Mouse (Mus musculus): ENCODE data around the gene Tns1. TPM values are rescaled to one million over a fixed set of nuclear protein-coding genes. Genes with fewer than 3 reads are reported as not detected.

The Tns1 gene
- polyA plus RNA-seq, 1 experiment from 2014 or later: 120 TPM

DNA sequence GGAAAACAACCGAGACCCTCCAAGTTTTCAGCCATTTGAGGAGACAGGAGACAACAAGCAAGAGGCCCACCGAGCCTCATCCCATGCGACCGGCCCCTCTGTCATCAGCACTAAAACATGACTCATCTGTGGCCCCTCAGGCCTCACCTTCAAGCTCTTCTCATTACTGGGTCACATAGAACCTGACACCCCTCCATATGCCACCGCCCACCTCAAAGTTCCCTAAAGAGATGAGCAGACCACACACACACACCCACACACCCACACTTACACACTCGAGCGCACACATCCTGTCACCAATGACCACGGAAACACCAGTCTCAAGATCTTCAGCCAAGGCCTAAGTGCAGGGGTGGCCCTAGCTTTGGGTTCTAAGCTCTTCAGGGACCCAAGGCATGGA, 213.5 kb downstream of the Tns1 start:
- Histone ChIP-seq H3K27me3 (ENCODE audit: control insufficient read depth, insufficient read depth, low read length) (no peaks in the 10 kb centered on the region), H3K4me2 (ENCODE audit: low read depth, low read length) (no peak overlapping the region), H3K9me3 (replicated peaks; ENCODE audit: control insufficient read depth, low read length) (no peaks in the 10 kb centered on the region), H3K4me1 (ENCODE audit: control insufficient read depth, insufficient read depth, low read length) (peaks cover 44% of the 10 kb centered on the region), H3K36me3 (ENCODE audit: control insufficient read depth, insufficient read depth) (peaks cover 27% of the 10 kb centered on the region), H3K4me3 (ENCODE audit: low read length) (no peak overlapping the region), H3K27ac (ENCODE audit: low read length) (no peak overlapping the region), H3K9ac (ENCODE audit: low read length) (no peak overlapping the region)
- ATAC-seq (replicated peaks; ENCODE audit: extremely low read depth, insufficient read depth, low FRiP score): no peak
- WGBS: 80% methylated on average over 8 of the region's 8 CpGs

DNA sequence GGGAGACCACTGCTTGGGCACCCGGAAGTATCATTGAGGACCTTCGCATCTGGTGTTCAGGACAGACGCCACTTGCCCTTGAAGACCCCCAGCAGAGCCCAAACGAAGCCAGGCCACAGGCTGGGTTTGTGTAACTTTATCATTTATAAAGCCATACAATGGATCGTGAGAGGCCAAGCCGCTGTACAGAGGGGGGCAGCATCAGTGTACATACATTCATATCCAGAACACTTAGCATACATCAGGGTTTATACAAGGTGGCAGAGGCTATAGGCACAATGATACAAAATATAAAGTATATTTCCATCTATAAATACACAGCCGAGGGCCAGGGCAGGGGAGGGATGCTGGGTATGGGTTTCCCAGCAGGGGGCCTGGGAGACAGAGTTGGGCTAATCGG, 214.1 kb downstream of the Tns1 start:
- no peak for ATAC-seq (replicated peaks; ENCODE audit: extremely low read depth, insufficient read depth, low FRiP score)
- Histone ChIP-seq H3K27ac (ENCODE audit: low read length) (no peak overlapping the region), H3K27me3 (ENCODE audit: control insufficient read depth, insufficient read depth, low read length) (no peaks in the 10 kb centered on the region), H3K4me2 (ENCODE audit: low read depth, low read length) (no peak overlapping the region), H3K36me3 (ENCODE audit: control insufficient read depth, insufficient read depth) (peaks cover 27% of the 10 kb centered on the region), H3K9me3 (replicated peaks; ENCODE audit: control insufficient read depth, low read length) (no peaks in the 10 kb centered on the region), H3K9ac (ENCODE audit: low read length) (no peak overlapping the region), H3K4me1 (ENCODE audit: control insufficient read depth, insufficient read depth, low read length) (peaks cover 44% of the 10 kb centered on the region), H3K4me3 (ENCODE audit: low read length) (no peak overlapping the region)
- 83% methylated on average over 8 of the region's 8 CpGs for WGBS

DNA sequence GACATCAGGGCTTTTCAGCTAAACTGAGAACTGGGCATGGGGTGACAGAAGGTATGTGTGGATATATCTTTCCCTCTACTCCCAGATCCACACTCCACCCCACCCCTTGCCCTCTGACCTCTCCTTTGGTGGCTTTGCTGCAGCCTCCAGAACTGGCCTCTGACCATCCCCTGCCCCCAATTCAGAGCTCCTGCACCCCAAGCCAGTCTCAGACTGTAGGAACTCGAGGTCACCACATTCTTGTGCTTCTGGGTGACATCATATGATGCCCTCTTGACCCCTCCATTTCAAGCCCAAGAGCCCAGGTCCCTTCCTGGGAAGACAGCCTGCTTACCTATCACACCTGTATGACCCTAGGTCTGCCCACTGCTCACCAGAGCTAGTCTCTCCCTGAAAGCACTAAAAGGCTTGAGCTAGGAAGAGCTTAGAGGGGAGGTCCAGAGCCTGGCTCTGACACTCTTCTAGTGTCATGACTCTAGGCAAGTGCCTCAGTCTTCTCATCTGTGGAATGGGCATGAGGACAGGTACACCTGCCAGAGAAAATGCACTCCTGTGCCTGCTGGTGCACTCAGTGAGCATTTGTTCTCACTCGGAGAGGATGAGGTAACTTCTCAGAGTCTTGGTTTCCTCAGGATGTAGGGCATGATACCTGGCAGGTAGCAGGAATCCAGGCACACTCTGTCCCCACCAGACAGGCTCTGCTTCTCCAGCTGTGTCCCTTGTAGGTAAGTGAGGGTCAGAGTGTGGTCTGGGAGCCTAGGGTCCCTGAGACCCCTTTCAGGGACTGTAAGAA, 214.9 kb downstream of the Tns1 start:
- WGBS: 61% methylated on average over 2 of the region's 2 CpGs
- ATAC-seq (replicated peaks; ENCODE audit: extremely low read depth, insufficient read depth, low FRiP score): no peak
- H3K27me3 ChIP-seq (ENCODE audit: control insufficient read depth, insufficient read depth, low read length): no peaks in the 10 kb centered on the region

DNA sequence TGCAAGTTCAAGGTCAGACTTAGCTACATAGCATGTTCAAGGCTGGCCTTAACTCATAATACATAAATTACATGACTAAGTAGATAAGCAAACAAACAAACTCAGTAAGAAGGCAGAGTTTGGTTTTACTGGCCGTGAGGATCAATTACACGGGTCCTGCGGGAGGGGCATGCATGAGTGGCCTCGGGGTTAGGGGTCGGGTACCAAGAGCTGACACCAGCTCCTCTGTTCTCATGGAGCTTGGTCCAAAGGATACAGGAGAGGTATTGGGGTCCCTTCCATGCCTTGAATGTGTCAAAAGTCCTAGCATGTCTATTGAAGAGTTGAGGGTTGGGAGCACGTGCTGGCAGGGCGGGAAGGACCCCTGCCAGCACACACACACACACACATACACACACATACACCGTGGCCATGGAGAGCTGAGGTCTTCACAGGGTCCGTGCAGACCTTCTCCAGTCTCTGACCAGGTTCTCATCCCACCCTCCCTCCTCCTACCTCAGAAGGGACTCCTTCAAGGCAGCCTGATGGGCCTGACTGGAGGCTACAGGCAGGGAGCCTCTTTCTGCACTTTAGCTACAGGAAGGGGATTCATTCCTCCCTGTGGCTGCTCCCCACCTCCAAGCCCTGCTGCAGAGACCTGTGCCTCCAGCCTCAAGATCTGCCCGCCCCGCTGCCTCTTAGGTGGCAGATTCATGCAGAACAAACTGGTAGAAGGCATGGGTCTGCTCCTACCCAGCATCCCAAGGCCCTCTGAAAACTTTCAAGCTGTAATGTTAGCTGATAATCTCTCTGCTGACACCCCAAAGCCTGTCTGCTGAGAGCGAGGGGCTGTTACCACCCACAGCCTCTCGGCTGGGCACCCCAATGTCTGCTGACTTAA, 215.9 kb downstream of the Tns1 start:
- Histone ChIP-seq H3K4me3 (ENCODE audit: low read length) (no peak overlapping the region), H3K4me2 (ENCODE audit: low read depth, low read length) (no peak overlapping the region), H3K9me3 (replicated peaks; ENCODE audit: control insufficient read depth, low read length) (no peaks in the 10 kb centered on the region), H3K36me3 (ENCODE audit: control insufficient read depth, insufficient read depth) (peaks cover 14% of the 10 kb centered on the region; the same call in 1 of the 2 replicates), H3K27me3 (ENCODE audit: control insufficient read depth, insufficient read depth, low read length) (no peaks in the 10 kb centered on the region), H3K27ac (ENCODE audit: low read length) (no peak overlapping the region), H3K9ac (ENCODE audit: low read length) (no peak overlapping the region), H3K4me1 (ENCODE audit: control insufficient read depth, insufficient read depth, low read length) (peaks cover 29% of the 10 kb centered on the region)
- ATAC-seq (replicated peaks; ENCODE audit: extremely low read depth, insufficient read depth, low FRiP score): no peak
- 82% methylated on average over 13 of the region's 13 CpGs for WGBS

More for the DNA sequence above, 214.9 kb downstream of the Tns1 start:
- Histone ChIP-seq H3K9ac (ENCODE audit: low read length) (no peak overlapping the region), H3K4me3 (ENCODE audit: low read length) (no peak overlapping the region), H3K4me2 (ENCODE audit: low read depth, low read length) (no peak overlapping the region), H3K36me3 (ENCODE audit: control insufficient read depth, insufficient read depth) (peaks cover 23% of the 10 kb centered on the region), H3K9me3 (replicated peaks; ENCODE audit: control insufficient read depth, low read length) (no peaks in the 10 kb centered on the region), H3K27ac (ENCODE audit: low read length) (no peak overlapping the region), H3K4me1 (ENCODE audit: control insufficient read depth, insufficient read depth, low read length) (peaks cover 38% of the 10 kb centered on the region)

DNA sequence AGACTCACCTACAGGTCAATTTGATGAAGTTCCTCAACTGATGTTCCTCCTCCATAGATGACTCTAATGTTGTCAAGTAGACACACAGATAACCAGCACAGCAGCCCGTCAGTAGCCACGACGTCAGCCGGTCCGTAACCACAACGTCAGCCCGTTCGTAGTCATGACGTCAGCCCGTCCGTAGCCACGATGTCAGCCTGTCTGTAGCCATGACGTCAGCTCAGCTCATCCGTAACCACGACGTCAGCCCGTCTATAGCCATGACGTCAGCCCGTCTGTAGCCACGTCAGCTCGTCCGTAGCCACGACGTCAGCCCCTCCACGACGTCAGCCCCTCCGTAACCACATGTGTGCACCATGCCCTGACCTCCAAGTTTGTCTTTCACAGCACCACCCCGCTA, 217.1 kb downstream of the Tns1 start:
- peaks cover 30% of the 10 kb centered on the region for H3K4me1 ChIP-seq (ENCODE audit: control insufficient read depth, insufficient read depth, low read length)
- H3K4me2 ChIP-seq (ENCODE audit: low read depth, low read length): no peak overlapping the region
- no peaks in the 10 kb centered on the region for H3K27me3 ChIP-seq (ENCODE audit: control insufficient read depth, insufficient read depth, low read length)
- no peak overlapping the region for H3K27ac ChIP-seq (ENCODE audit: low read length)
- no peak overlapping the region for H3K4me3 ChIP-seq (ENCODE audit: low read length)
- no peak for ATAC-seq (replicated peaks; ENCODE audit: extremely low read depth, insufficient read depth, low FRiP score)
- 89% methylated on average over 28 of the region's 28 CpGs for whole genome bisulfite sequencing
- H3K9me3 ChIP-seq (replicated peaks; ENCODE audit: control insufficient read depth, low read length): no peaks in the 10 kb centered on the region
- H3K36me3 ChIP-seq (ENCODE audit: control insufficient read depth, insufficient read depth): peaks cover 6% of the 10 kb centered on the region; the same call in 1 of the 2 replicates
- H3K9ac ChIP-seq (ENCODE audit: low read length): no peak overlapping the region

DNA sequence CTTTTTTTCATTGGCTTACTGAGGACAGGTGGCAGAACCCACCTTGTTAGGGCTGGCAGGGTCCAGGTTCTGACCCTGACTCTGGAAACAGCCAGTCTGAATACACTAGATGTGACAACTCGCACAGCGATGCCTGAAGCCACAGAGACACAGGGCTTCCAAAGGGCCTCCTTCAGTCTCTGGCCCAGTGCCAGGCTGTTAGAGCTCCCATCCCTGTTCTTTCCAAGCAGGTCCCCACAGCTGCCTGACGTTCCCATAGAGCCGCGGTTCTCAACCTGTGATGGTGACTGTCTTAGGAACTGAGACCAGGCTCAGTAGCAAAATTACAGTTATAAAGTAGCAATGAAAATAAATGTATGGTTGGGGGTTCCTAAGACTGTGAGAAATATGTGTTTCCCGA, 217.9 kb downstream of the Tns1 start:
- WGBS: 26% methylated on average over 6 of the region's 6 CpGs
- Histone ChIP-seq H3K4me2 (ENCODE audit: low read depth, low read length) (no peak overlapping the region), H3K4me3 (ENCODE audit: low read length) (no peak overlapping the region), H3K36me3 (ENCODE audit: control insufficient read depth, insufficient read depth) (peaks cover 3% of the 10 kb centered on the region; the same call in 1 of the 2 replicates), H3K4me1 (ENCODE audit: control insufficient read depth, insufficient read depth, low read length) (peaks cover 24% of the 10 kb centered on the region), H3K27me3 (ENCODE audit: control insufficient read depth, insufficient read depth, low read length) (no peaks in the 10 kb centered on the region), H3K9me3 (replicated peaks; ENCODE audit: control insufficient read depth, low read length) (no peaks in the 10 kb centered on the region), H3K9ac (ENCODE audit: low read length) (0 out of 2 replicates have a peak overlapping the region, but pooled peaks have one; percentile 21), H3K27ac (ENCODE audit: low read length) (peak overlapping the region; percentile 72)
- ATAC-seq (replicated peaks; ENCODE audit: extremely low read depth, insufficient read depth, low FRiP score): peak; percentile 53; the same call in 1 of the 2 replicates

DNA sequence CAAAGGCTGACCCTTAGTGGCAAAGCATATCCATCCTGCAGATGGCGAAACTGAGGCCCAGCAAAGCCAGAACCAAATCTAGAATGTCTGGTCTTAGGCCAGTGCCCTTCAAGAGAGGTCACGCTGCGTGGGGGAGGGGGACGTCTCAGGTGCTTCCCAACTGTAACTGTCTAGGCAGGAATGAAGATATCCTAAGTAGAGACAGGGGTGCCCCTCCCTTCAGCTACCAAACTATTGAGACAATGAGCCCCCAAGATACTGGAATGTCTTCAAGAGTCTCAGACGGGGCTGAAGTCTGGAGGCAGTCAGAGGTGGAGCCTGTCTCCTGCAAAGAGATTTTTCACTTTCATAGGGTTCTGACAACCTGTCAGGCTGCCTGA, 218.4 kb downstream of the Tns1 start:
- H3K4me1 ChIP-seq (ENCODE audit: control insufficient read depth, insufficient read depth, low read length): peaks cover 23% of the 10 kb centered on the region
- WGBS: 53% methylated on average over 5 of the region's 5 CpGs
- H3K9me3 ChIP-seq (replicated peaks; ENCODE audit: control insufficient read depth, low read length): no peaks in the 10 kb centered on the region
- no peaks in the 10 kb centered on the region for H3K27me3 ChIP-seq (ENCODE audit: control insufficient read depth, insufficient read depth, low read length)
- H3K36me3 ChIP-seq (ENCODE audit: control insufficient read depth, insufficient read depth): peaks cover 3% of the 10 kb centered on the region; the same call in 1 of the 2 replicates
- ATAC-seq (replicated peaks; ENCODE audit: extremely low read depth, insufficient read depth, low FRiP score): no peak
- H3K9ac ChIP-seq (ENCODE audit: low read length): peak overlapping the region; percentile 21; the same call in 1 of the 2 replicates
- no peak overlapping the region for H3K4me2 ChIP-seq (ENCODE audit: low read depth, low read length)
- peak overlapping the region; percentile 72 for H3K27ac ChIP-seq (ENCODE audit: low read length)
- no peak overlapping the region for H3K4me3 ChIP-seq (ENCODE audit: low read length)

DNA sequence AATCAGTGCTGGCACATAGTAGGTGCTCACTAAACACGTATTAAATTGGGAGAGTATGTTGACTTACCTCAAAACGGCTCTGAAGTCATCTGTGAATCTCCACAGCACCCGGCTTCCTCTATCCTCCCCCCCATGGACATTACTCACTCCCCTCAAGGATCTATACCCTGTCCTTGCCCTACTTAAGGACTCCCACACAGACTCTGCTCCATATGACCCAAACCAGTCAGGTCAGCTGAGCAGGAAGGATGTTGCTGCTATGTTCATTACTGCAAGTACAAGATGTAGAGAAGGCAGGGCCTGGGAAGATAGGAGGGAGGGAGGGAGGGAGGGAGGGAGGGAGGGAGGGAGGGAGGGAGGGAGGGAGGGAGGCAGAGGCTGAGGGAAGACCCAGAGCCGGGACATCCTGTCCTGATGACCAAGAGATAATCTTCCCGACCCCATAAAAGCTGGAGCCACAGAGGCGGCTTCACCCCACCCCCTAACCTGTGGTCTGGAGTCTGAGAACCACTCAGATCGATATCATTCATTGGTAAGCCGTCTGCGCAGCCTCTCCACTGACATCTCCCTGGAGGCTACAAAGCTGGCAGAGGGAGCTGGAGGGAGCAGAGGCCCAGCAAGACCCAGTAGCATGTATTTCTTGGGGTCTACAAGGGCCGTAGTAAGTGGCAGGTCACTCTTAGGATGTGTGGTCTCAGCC, 219.0 kb downstream of the Tns1 start:
- no peak overlapping the region; the same call in 1 of the 2 replicates for H3K9ac ChIP-seq (ENCODE audit: low read length)

More for the DNA sequence above, 219.0 kb downstream of the Tns1 start:
- H3K27ac ChIP-seq (ENCODE audit: low read length): peak overlapping the region; percentile 72
- H3K36me3 ChIP-seq (ENCODE audit: control insufficient read depth, insufficient read depth): peaks cover 3% of the 10 kb centered on the region; the same call in 1 of the 2 replicates
- no peak for ATAC-seq (replicated peaks; ENCODE audit: extremely low read depth, insufficient read depth, low FRiP score)
- H3K9me3 ChIP-seq (replicated peaks; ENCODE audit: control insufficient read depth, low read length): no peaks in the 10 kb centered on the region
- H3K4me3 ChIP-seq (ENCODE audit: low read length): no peak overlapping the region
- no peak overlapping the region for H3K4me2 ChIP-seq (ENCODE audit: low read depth, low read length)
- H3K27me3 ChIP-seq (ENCODE audit: control insufficient read depth, insufficient read depth, low read length): no peaks in the 10 kb centered on the region
- peaks cover 23% of the 10 kb centered on the region for H3K4me1 ChIP-seq (ENCODE audit: control insufficient read depth, insufficient read depth, low read length)
- WGBS: 36% methylated on average over 10 of the region's 10 CpGs
